Mouse (Mus musculus) testis, adult 2 months (tissue): ENCODE results near the gene Olfr1375.

ENCODE experiments used
- CTCF ChIP-seq: fragments of 200-500 bp; IDR thresholded peaks from 2 replicates; pipeline ENCODE4 v1.5.1; 2012; ENCODE audit warnings: low read depth, mild to moderate bottlenecking, inconsistent platforms, low read length, moderate library complexity; ENCODE audit not compliant: control insufficient read depth, insufficient read depth, insufficient replicate concordance
- POLR2A ChIP-seq: fragments of 200-500 bp; IDR thresholded peaks from 2 replicates; pipeline ENCODE4 v1.6.1; 2012; ENCODE audit warnings: low read depth, mild to moderate bottlenecking, inconsistent platforms, low read length, moderate library complexity; ENCODE audit not compliant: control insufficient read depth

GRCm38 (mm10) chr11:51013936-51014335, 34.0 kb upstream of the Olfr1375 start, which contains the start of gene Olfr54:
- TF ChIP-seq CTCF (no peak), POLR2A (no peak)
